Mouse (Mus musculus) c-Kit-positive CD71-positive TER-119-negative erythroid progenitor cells, embryonic 14.5 days (primary cell): Measurements from ENCODE around the gene Rmnd5b.
"Not testable (repeated sequence)": the region's sequence is repeated elsewhere in the genome, so short reads cannot be mapped to it uniquely, and the experiment has no call there.

Experiments used
- DNase-seq: peaks from one replicate; pipeline ENCODE4 v3.0.0-alpha.2; 2013; ENCODE audit warnings: low read depth

Rmnd5b gene

GRCm38 (mm10) chr11:51649111-51649888, 13.6 kb upstream of the Rmnd5b start:
- DNase-seq = no peak

GRCm38 (mm10) chr11:51648566-51648965, 12.9 kb upstream of the Rmnd5b start:
- DNase-seq = no peak

GRCm38 (mm10) chr11:51646751-51647667, 11.3 kb upstream of the Rmnd5b start:
- DNase-seq = no peak

- DNase-seq = no peak
Observed at GRCm38 (mm10) chr11:51646245-51646644, 10.5 kb upstream of the Rmnd5b start.

GRCm38 (mm10) chr11:51645293-51645692, 9.6 kb upstream of the Rmnd5b start:
- DNase-seq = no peak

- no peak for DNase-seq
Observed at GRCm38 (mm10) chr11:51644217-51644616, 8.5 kb upstream of the Rmnd5b start.

GRCm38 (mm10) chr11:51643761-51644160, 8.1 kb upstream of the Rmnd5b start:
- no peak for DNase-seq

- no peak for DNase-seq
Observed at GRCm38 (mm10) chr11:51643202-51643601, 7.5 kb upstream of the Rmnd5b start.

GRCm38 (mm10) chr11:51640748-51641147, 5.1 kb upstream of the Rmnd5b start:
- DNase-seq = no peak

- no peak for DNase-seq
Observed at GRCm38 (mm10) chr11:51638497-51638896, 2.8 kb upstream of the Rmnd5b start.

- DNase-seq = no peak
Observed at GRCm38 (mm10) chr11:51637971-51638414, 2.3 kb upstream of the Rmnd5b start.

- peak; percentile 76 for DNase-seq
Observed at GRCm38 (mm10) chr11:51636323-51636684, 608 bp upstream of the Rmnd5b start.

- peak; percentile 51 for DNase-seq
Observed at GRCm38 (mm10) chr11:51635127-51635524, 570 bp downstream of the Rmnd5b start.

GRCm38 (mm10) chr11:51633721-51634120, 2.0 kb downstream of the Rmnd5b start:
- DNase-seq = no peak

GRCm38 (mm10) chr11:51633200-51633599, 2.5 kb downstream of the Rmnd5b start:
- not testable (repeated sequence) for DNase-seq

- no peak for DNase-seq
Observed at GRCm38 (mm10) chr11:51632130-51632753, 3.5 kb downstream of the Rmnd5b start.

GRCm38 (mm10) chr11:51629651-51630314, 5.9 kb downstream of the Rmnd5b start:
- no peak for DNase-seq

GRCm38 (mm10) chr11:51627907-51628306, 7.8 kb downstream of the Rmnd5b start:
- DNase-seq = no peak

GRCm38 (mm10) chr11:51627425-51627824, 8.3 kb downstream of the Rmnd5b start:
- DNase-seq = no peak

GRCm38 (mm10) chr11:51625187-51625820, 10.4 kb downstream of the Rmnd5b start:
- DNase-seq = no peak

GRCm38 (mm10) chr11:51622971-51623491, 12.7 kb downstream of the Rmnd5b start:
- no peak for DNase-seq
